Mouse (Mus musculus): ENCODE measurements around the gene Cdkn1b. TPM values are rescaled to one million over a fixed set of nuclear protein-coding genes. Genes with fewer than 3 reads are reported as not detected.

Cdkn1b gene
- 20.0 and 21.7 TPM in 2 replicates for polyA plus RNA-seq (2015; fragmentation: Nextera tagmentation; extraction: Ambion mirVana)

GRCm38 (mm10) chr6:134920190-134921013, at the start of gene Cdkn1b:
Cdkn1b (plus strand) TSS chr6:134920401.
- no peaks in the 10 kb centered on the region for H3K27me3 ChIP-seq (ENCODE audit: control insufficient read depth, insufficient read depth, low read depth, low read length)
- H3K36me3 ChIP-seq (ENCODE audit: control insufficient read depth, insufficient read depth, low read length) = 0 out of 2 replicates have a peak, but pooled peaks cover 6% of the 10 kb centered on the region
- H3K27ac ChIP-seq (ENCODE audit: low read length) = peak within 1 kb of the TSS; percentile 93
- WGBS = under 1% methylated on average over 77 of the region's 77 CpGs
- H3K9me3 ChIP-seq (ENCODE audit: control insufficient read depth, low read length) = no peaks in the 10 kb centered on the region
- H3K4me2 ChIP-seq (ENCODE audit: low read depth, low read length) = peak within 1 kb of the TSS; percentile 89
- ATAC-seq (ENCODE audit: low read depth) = peak; percentile 95
- H3K9ac ChIP-seq (ENCODE audit: low read length) = peak within 1 kb of the TSS; percentile 92
- H3K4me1 ChIP-seq (replicated peaks; ENCODE audit: control insufficient read depth, insufficient read depth, low read length) = peaks cover 26% of the 10 kb centered on the region
- H3K4me3 ChIP-seq (ENCODE audit: low read length) = peak within 1 kb of the TSS; percentile 96

GRCm38 (mm10) chr6:134870887-134871286, 49.3 kb upstream of the Cdkn1b start:
- H3K27ac ChIP-seq (ENCODE audit: low read length) = no peak overlapping the region
- no peak for ATAC-seq (ENCODE audit: low read depth)
- H3K9me3 ChIP-seq (ENCODE audit: control insufficient read depth, low read length) = no peaks in the 10 kb centered on the region
- H3K4me2 ChIP-seq (ENCODE audit: low read depth, low read length) = no peak overlapping the region
- no peaks in the 10 kb centered on the region for H3K4me1 ChIP-seq (replicated peaks; ENCODE audit: control insufficient read depth, insufficient read depth, low read length)
- peaks cover 10% of the 10 kb centered on the region for H3K36me3 ChIP-seq (ENCODE audit: control insufficient read depth, insufficient read depth, low read length)
- WGBS = 84% methylated on average over 4 of the region's 4 CpGs
- no peaks in the 10 kb centered on the region for H3K27me3 ChIP-seq (ENCODE audit: control insufficient read depth, insufficient read depth, low read depth, low read length)
- H3K4me3 ChIP-seq (ENCODE audit: low read length) = no peak overlapping the region
- H3K9ac ChIP-seq (ENCODE audit: low read length) = no peak overlapping the region

GRCm38 (mm10) chr6:134872236-134872635, 48.0 kb upstream of the Cdkn1b start:
- Histone ChIP-seq H3K9me3 (ENCODE audit: control insufficient read depth, low read length) (no peaks in the 10 kb centered on the region), H3K4me2 (ENCODE audit: low read depth, low read length) (no peak overlapping the region), H3K36me3 (ENCODE audit: control insufficient read depth, insufficient read depth, low read length) (peaks cover 10% of the 10 kb centered on the region), H3K27ac (ENCODE audit: low read length) (no peak overlapping the region), H3K4me3 (ENCODE audit: low read length) (no peak overlapping the region), H3K4me1 (replicated peaks; ENCODE audit: control insufficient read depth, insufficient read depth, low read length) (no peaks in the 10 kb centered on the region), H3K9ac (ENCODE audit: low read length) (no peak overlapping the region), H3K27me3 (ENCODE audit: control insufficient read depth, insufficient read depth, low read depth, low read length) (no peaks in the 10 kb centered on the region)
- ATAC-seq (ENCODE audit: low read depth) = no peak
- 61% methylated on average over 2 of the region's 2 CpGs for WGBS

- no peak overlapping the region for H3K9ac ChIP-seq (ENCODE audit: low read length)
- H3K4me3 ChIP-seq (ENCODE audit: low read length) = no peak overlapping the region
- H3K27ac ChIP-seq (ENCODE audit: low read length) = no peak overlapping the region
- no peaks in the 10 kb centered on the region for H3K27me3 ChIP-seq (ENCODE audit: control insufficient read depth, insufficient read depth, low read depth, low read length)
- H3K4me1 ChIP-seq (replicated peaks; ENCODE audit: control insufficient read depth, insufficient read depth, low read length) = no peaks in the 10 kb centered on the region
- H3K36me3 ChIP-seq (ENCODE audit: control insufficient read depth, insufficient read depth, low read length) = peaks cover 10% of the 10 kb centered on the region
- H3K9me3 ChIP-seq (ENCODE audit: control insufficient read depth, low read length) = no peaks in the 10 kb centered on the region
- ATAC-seq (ENCODE audit: low read depth) = no peak
- no peak overlapping the region for H3K4me2 ChIP-seq (ENCODE audit: low read depth, low read length)
- 81% methylated on average over 2 of the region's 2 CpGs for WGBS
These were observed 47.2 kb upstream of the Cdkn1b start for GRCm38 (mm10) chr6:134873018-134873417.

GRCm38 (mm10) chr6:134876795-134877194, 43.4 kb upstream of the Cdkn1b start:
- H3K36me3 ChIP-seq (ENCODE audit: control insufficient read depth, insufficient read depth, low read length) = no peaks in the 10 kb centered on the region
- H3K4me1 ChIP-seq (replicated peaks; ENCODE audit: control insufficient read depth, insufficient read depth, low read length) = no peaks in the 10 kb centered on the region
- ATAC-seq (ENCODE audit: low read depth) = no peak
- no peaks in the 10 kb centered on the region for H3K9me3 ChIP-seq (ENCODE audit: control insufficient read depth, low read length)
- WGBS = 61% methylated on average over 6 of the region's 6 CpGs
- no peaks in the 10 kb centered on the region for H3K27me3 ChIP-seq (ENCODE audit: control insufficient read depth, insufficient read depth, low read depth, low read length)
- H3K4me3 ChIP-seq (ENCODE audit: low read length) = no peak overlapping the region
- H3K27ac ChIP-seq (ENCODE audit: low read length) = no peak overlapping the region
- H3K9ac ChIP-seq (ENCODE audit: low read length) = no peak overlapping the region
- H3K4me2 ChIP-seq (ENCODE audit: low read depth, low read length) = no peak overlapping the region

- Histone ChIP-seq H3K27me3 (ENCODE audit: control insufficient read depth, insufficient read depth, low read depth, low read length) (no peaks in the 10 kb centered on the region), H3K4me1 (replicated peaks; ENCODE audit: control insufficient read depth, insufficient read depth, low read length) (no peaks in the 10 kb centered on the region), H3K4me2 (ENCODE audit: low read depth, low read length) (no peak overlapping the region), H3K36me3 (ENCODE audit: control insufficient read depth, insufficient read depth, low read length) (no peaks in the 10 kb centered on the region), H3K9ac (ENCODE audit: low read length) (no peak overlapping the region), H3K9me3 (ENCODE audit: control insufficient read depth, low read length) (no peaks in the 10 kb centered on the region), H3K27ac (ENCODE audit: low read length) (no peak overlapping the region), H3K4me3 (ENCODE audit: low read length) (no peak overlapping the region)
- no peak for ATAC-seq (ENCODE audit: low read depth)
- WGBS = 80% methylated on average over 4 of the region's 4 CpGs
These were observed 42.9 kb upstream of the Cdkn1b start for GRCm38 (mm10) chr6:134877276-134877675.

GRCm38 (mm10) chr6:134877892-134878291, 42.3 kb upstream of the Cdkn1b start:
- Histone ChIP-seq H3K27ac (ENCODE audit: low read length) (no peak overlapping the region), H3K4me1 (replicated peaks; ENCODE audit: control insufficient read depth, insufficient read depth, low read length) (no peaks in the 10 kb centered on the region), H3K27me3 (ENCODE audit: control insufficient read depth, insufficient read depth, low read depth, low read length) (no peaks in the 10 kb centered on the region), H3K36me3 (ENCODE audit: control insufficient read depth, insufficient read depth, low read length) (no peaks in the 10 kb centered on the region), H3K4me2 (ENCODE audit: low read depth, low read length) (no peak overlapping the region), H3K9ac (ENCODE audit: low read length) (no peak overlapping the region), H3K4me3 (ENCODE audit: low read length) (no peak overlapping the region), H3K9me3 (ENCODE audit: control insufficient read depth, low read length) (no peaks in the 10 kb centered on the region)
- no peak for ATAC-seq (ENCODE audit: low read depth)
- 71% methylated on average over 1 of the region's 1 CpGs for WGBS

GRCm38 (mm10) chr6:134879556-134879955, 40.6 kb upstream of the Cdkn1b start:
- Histone ChIP-seq H3K36me3 (ENCODE audit: control insufficient read depth, insufficient read depth, low read length) (no peaks in the 10 kb centered on the region), H3K4me1 (replicated peaks; ENCODE audit: control insufficient read depth, insufficient read depth, low read length) (no peaks in the 10 kb centered on the region), H3K9me3 (ENCODE audit: control insufficient read depth, low read length) (no peaks in the 10 kb centered on the region), H3K9ac (ENCODE audit: low read length) (no peak overlapping the region), H3K27me3 (ENCODE audit: control insufficient read depth, insufficient read depth, low read depth, low read length) (no peaks in the 10 kb centered on the region), H3K27ac (ENCODE audit: low read length) (no peak overlapping the region), H3K4me3 (ENCODE audit: low read length) (no peak overlapping the region), H3K4me2 (ENCODE audit: low read depth, low read length) (no peak overlapping the region)
- ATAC-seq (ENCODE audit: low read depth) = no peak
- 72% methylated on average over 5 of the region's 5 CpGs for WGBS

GRCm38 (mm10) chr6:134880046-134880445, 40.2 kb upstream of the Cdkn1b start:
- no peaks in the 10 kb centered on the region for H3K36me3 ChIP-seq (ENCODE audit: control insufficient read depth, insufficient read depth, low read length)
- H3K9me3 ChIP-seq (ENCODE audit: control insufficient read depth, low read length) = no peaks in the 10 kb centered on the region

More at GRCm38 (mm10) chr6:134880046-134880445, 40.2 kb upstream of the Cdkn1b start:
- H3K4me3 ChIP-seq (ENCODE audit: low read length) = no peak overlapping the region
- H3K9ac ChIP-seq (ENCODE audit: low read length) = no peak overlapping the region
- no peak overlapping the region for H3K4me2 ChIP-seq (ENCODE audit: low read depth, low read length)
- 58% methylated on average over 2 of the region's 2 CpGs for WGBS
- no peak overlapping the region for H3K27ac ChIP-seq (ENCODE audit: low read length)
- peak; percentile 34; the same call in 1 of the 2 replicates for ATAC-seq (ENCODE audit: low read depth)
- no peaks in the 10 kb centered on the region for H3K4me1 ChIP-seq (replicated peaks; ENCODE audit: control insufficient read depth, insufficient read depth, low read length)
- H3K27me3 ChIP-seq (ENCODE audit: control insufficient read depth, insufficient read depth, low read depth, low read length) = no peaks in the 10 kb centered on the region

All from lung, embryonic 16.5 days (tissue).